Mouse (Mus musculus): Measurements from ENCODE around the gene Crispld2.

GRCm38 (mm10) chr8:120089511-120089910 is 97.3 kb downstream of the Crispld2 start:
- no peak for TF ChIP-seq POLR2A (IDR thresholded peaks at IDR 0.05; ENCODE audit: low read depth, low read length)
- TF ChIP-seq CTCF (IDR thresholded peaks at IDR 0.05; ENCODE audit: extremely low read depth, insufficient read depth, insufficient read length, insufficient replicate concordance): no peak
